Mouse (Mus musculus): ENCODE measurements around the gene Evl. TPM values are rescaled to one million over a fixed set of nuclear protein-coding genes. Genes with fewer than 3 reads are reported as not detected.

The Evl gene
- polyA plus RNA-seq, 1 experiment, result 80.6 TPM

GRCm38 (mm10) chr12:108635501-108635900 is 81.0 kb downstream of the Evl start:
- H3K27ac ChIP-seq (ENCODE audit: insufficient read depth, low read length), result no peak overlapping the region
- H3K4me3 ChIP-seq (ENCODE audit: insufficient read depth, low read length), result no peak overlapping the region
- peaks cover 3% of the 10 kb centered on the region; the same call in 1 of the 2 replicates for H3K4me1 ChIP-seq (ENCODE audit: control insufficient read depth, insufficient read depth, low read length)
- TF ChIP-seq POLR2A (IDR thresholded peaks at IDR 0.05; ENCODE audit: low read depth, low read length), result no peak
- no peak for TF ChIP-seq CTCF (IDR thresholded peaks at IDR 0.05; ENCODE audit: borderline replicate concordance, insufficient read depth, low read length)

- Histone ChIP-seq H3K4me3 (ENCODE audit: insufficient read depth, low read length) (no peak overlapping the region), H3K4me1 (ENCODE audit: control insufficient read depth, insufficient read depth, low read length) (peaks cover 3% of the 10 kb centered on the region; the same call in 1 of the 2 replicates), H3K27ac (ENCODE audit: insufficient read depth, low read length) (no peak overlapping the region)
- no peak for TF ChIP-seq CTCF (IDR thresholded peaks at IDR 0.05; ENCODE audit: borderline replicate concordance, insufficient read depth, low read length)
- no peak for TF ChIP-seq POLR2A (IDR thresholded peaks at IDR 0.05; ENCODE audit: low read depth, low read length)
Observed at GRCm38 (mm10) chr12:108637440-108637839, 82.9 kb downstream of the Evl start.

GRCm38 (mm10) chr12:108639126-108639525 is 84.6 kb downstream of the Evl start:
- Histone ChIP-seq H3K4me3 (ENCODE audit: insufficient read depth, low read length) (no peak overlapping the region), H3K4me1 (ENCODE audit: control insufficient read depth, insufficient read depth, low read length) (peaks cover 3% of the 10 kb centered on the region; the same call in 1 of the 2 replicates), H3K27ac (ENCODE audit: insufficient read depth, low read length) (no peak overlapping the region)
- TF ChIP-seq CTCF (IDR thresholded peaks at IDR 0.05; ENCODE audit: borderline replicate concordance, insufficient read depth, low read length), result no peak
- TF ChIP-seq POLR2A (IDR thresholded peaks at IDR 0.05; ENCODE audit: low read depth, low read length), result no peak

- H3K27ac ChIP-seq (ENCODE audit: insufficient read depth, low read length), result no peak overlapping the region
- H3K4me1 ChIP-seq (ENCODE audit: control insufficient read depth, insufficient read depth, low read length), result peaks cover 3% of the 10 kb centered on the region; the same call in 1 of the 2 replicates
- TF ChIP-seq POLR2A (IDR thresholded peaks at IDR 0.05; ENCODE audit: low read depth, low read length) (no peak), CTCF (IDR thresholded peaks at IDR 0.05; ENCODE audit: borderline replicate concordance, insufficient read depth, low read length) (no peak)
- no peak overlapping the region for H3K4me3 ChIP-seq (ENCODE audit: insufficient read depth, low read length)
Observed at GRCm38 (mm10) chr12:108642019-108642418, 87.5 kb downstream of the Evl start.

GRCm38 (mm10) chr12:108646234-108646633 is 91.7 kb downstream of the Evl start:
- no peak overlapping the region for H3K4me3 ChIP-seq (ENCODE audit: insufficient read depth, low read length)
- H3K27ac ChIP-seq (ENCODE audit: insufficient read depth, low read length), result no peak overlapping the region
- no peaks in the 10 kb centered on the region for H3K4me1 ChIP-seq (ENCODE audit: control insufficient read depth, insufficient read depth, low read length)
- no peak for TF ChIP-seq CTCF (IDR thresholded peaks at IDR 0.05; ENCODE audit: borderline replicate concordance, insufficient read depth, low read length)
- no peak for TF ChIP-seq POLR2A (IDR thresholded peaks at IDR 0.05; ENCODE audit: low read depth, low read length)

GRCm38 (mm10) chr12:108647784-108648183 is 93.3 kb downstream of the Evl start:
- TF ChIP-seq POLR2A (IDR thresholded peaks at IDR 0.05; ENCODE audit: low read depth, low read length) (no peak), CTCF (IDR thresholded peaks at IDR 0.05; ENCODE audit: borderline replicate concordance, insufficient read depth, low read length) (no peak)
- no peak overlapping the region for H3K4me3 ChIP-seq (ENCODE audit: insufficient read depth, low read length)
- H3K27ac ChIP-seq (ENCODE audit: insufficient read depth, low read length), result no peak overlapping the region
- no peaks in the 10 kb centered on the region for H3K4me1 ChIP-seq (ENCODE audit: control insufficient read depth, insufficient read depth, low read length)

GRCm38 (mm10) chr12:108651053-108651660 is 96.6 kb downstream of the Evl start:
- TF ChIP-seq CTCF (IDR thresholded peaks at IDR 0.05; ENCODE audit: borderline replicate concordance, insufficient read depth, low read length) (no peak), POLR2A (IDR thresholded peaks at IDR 0.05; ENCODE audit: low read depth, low read length) (no peak)
- H3K4me3 ChIP-seq (ENCODE audit: insufficient read depth, low read length), result no peak overlapping the region
- no peak overlapping the region for H3K27ac ChIP-seq (ENCODE audit: insufficient read depth, low read length)
- no peaks in the 10 kb centered on the region for H3K4me1 ChIP-seq (ENCODE audit: control insufficient read depth, insufficient read depth, low read length)

- TF ChIP-seq CTCF (IDR thresholded peaks at IDR 0.05; ENCODE audit: borderline replicate concordance, insufficient read depth, low read length) (no peak), POLR2A (IDR thresholded peaks at IDR 0.05; ENCODE audit: low read depth, low read length) (no peak)
- no peak overlapping the region for H3K27ac ChIP-seq (ENCODE audit: insufficient read depth, low read length)
- no peaks in the 10 kb centered on the region for H3K4me1 ChIP-seq (ENCODE audit: control insufficient read depth, insufficient read depth, low read length)
- no peak overlapping the region for H3K4me3 ChIP-seq (ENCODE audit: insufficient read depth, low read length)
Observed at GRCm38 (mm10) chr12:108653358-108654335, 99.1 kb downstream of the Evl start.

GRCm38 (mm10) chr12:108657350-108657749 is 102.8 kb downstream of the Evl start:
- TF ChIP-seq POLR2A (IDR thresholded peaks at IDR 0.05; ENCODE audit: low read depth, low read length) (no peak), CTCF (IDR thresholded peaks at IDR 0.05; ENCODE audit: borderline replicate concordance, insufficient read depth, low read length) (peak; percentile 55; the same call in 1 of the 2 replicates)
- Histone ChIP-seq H3K4me1 (ENCODE audit: control insufficient read depth, insufficient read depth, low read length) (no peaks in the 10 kb centered on the region), H3K27ac (ENCODE audit: insufficient read depth, low read length) (no peak overlapping the region), H3K4me3 (ENCODE audit: insufficient read depth, low read length) (no peak overlapping the region)
